8 mouse cellular contexts compared by ENCODE assay signal in genomic region chrX:134404584-134404955, GRCm38 (mm10). TPM values are rescaled to one million over a fixed set of nuclear protein-coding genes. Genes with fewer than 3 reads are reported as not detected.
DNase-seq lines count a peak whose midpoint lies in the region; ATAC-seq and TF ChIP-seq lines count a peak whose summit lies in the region.

No protein-coding gene starts in this region.

- no peaks in the 10 kb centered on the region for H3K27me3 ChIP-seq in heart, adult 2 months (ENCODE audit: control insufficient read depth, insufficient read depth, low read length)
- no peaks in the 10 kb centered on the region for H3K27me3 ChIP-seq in thymus, adult 2 months (ENCODE audit: control insufficient read depth, insufficient read depth, low read length)
- H3K27me3 ChIP-seq in intestine, embryonic 16.5 days (replicated peaks; ENCODE audit: control insufficient read depth, insufficient read depth, low read length) = no peaks in the 10 kb centered on the region

- no peaks in the 10 kb centered on the region for H3K79me2 ChIP-seq in heart, adult 2 months (replicated peaks; ENCODE audit: control insufficient read depth, insufficient read depth, low read length)

- H3K9ac ChIP-seq in heart, adult 2 months (ENCODE audit: low read depth, low read length) = no peak overlapping the region
- H3K9ac ChIP-seq in intestine, embryonic 16.5 days (ENCODE audit: low read depth, low read length) = peak overlapping the region; percentile 25; the same call in 1 of the 2 replicates

- 31% methylated on average over 13 of the region's 14 CpGs for WGBS in heart, adult 2 months
- WGBS in thymus, adult 2 months = 43% methylated on average over 11 of the region's 14 CpGs
- WGBS in intestine, embryonic 16.5 days = 23% methylated on average over 11 of the region's 14 CpGs

- H3K4me3 ChIP-seq in heart, adult 2 months = peak overlapping the region; percentile 22; the same call in 1 of the 2 replicates
- H3K4me3 ChIP-seq in thymus, adult 2 months (ENCODE audit: control insufficient read depth, insufficient read depth, low read length) = peak overlapping the region; percentile 16
- H3K4me3 ChIP-seq in intestine, embryonic 16.5 days (ENCODE audit: low read length) = peak overlapping the region; percentile 41

- peak overlapping the region; percentile 57 for H3K4me2 ChIP-seq in intestine, embryonic 16.5 days (ENCODE audit: low read depth, low read length)

- no peak for TF ChIP-seq CTCF in heart, adult 2 months (IDR thresholded peaks at IDR 0.05)
- no peak for TF ChIP-seq CTCF in thymus, adult 2 months (IDR thresholded peaks at IDR 0.05; ENCODE audit: borderline replicate concordance, control insufficient read depth, extremely low read depth, insufficient read depth, low read length, poor library complexity)

- H3K27ac ChIP-seq in heart, adult 2 months = no peak overlapping the region
- no peak overlapping the region for H3K27ac ChIP-seq in thymus, adult 2 months (ENCODE audit: control insufficient read depth, insufficient read depth, low read length)
- no peak overlapping the region for H3K27ac ChIP-seq in intestine, embryonic 16.5 days (ENCODE audit: low read length)

- TF ChIP-seq POLR2A in heart, adult 2 months (IDR thresholded peaks at IDR 0.05; ENCODE audit: insufficient read depth, low read depth, low read length) = no peak
- TF ChIP-seq POLR2A in thymus, adult 2 months (IDR thresholded peaks at IDR 0.05; ENCODE audit: control insufficient read depth, extremely low read depth, insufficient read depth, low read length, poor library complexity) = no peak

- no peaks in the 10 kb centered on the region for H3K9me3 ChIP-seq in intestine, embryonic 16.5 days (ENCODE audit: control insufficient read depth, low read length)

- peak; percentile 50 for ATAC-seq in intestine, embryonic 16.5 days
- no peak for ATAC-seq in erythroblast, adult 5-6 weeks (replicated peaks; ENCODE audit: low FRiP score, poor library complexity, severe bottlenecking)

- no peak for DNase-seq in heart, adult 2 months
- no peak for DNase-seq in heart, postnatal 25 days (ENCODE audit: low spot score)
- no peak for DNase-seq in thymus, adult 2 months
- DNase-seq in thymus, postnatal 25 days = no peak
- peak; percentile 39 for DNase-seq in neural tube, embryonic 10.5 days (ENCODE audit: extremely low spot score, low spot score)
- no peak for DNase-seq in spleen, postnatal 10 days (ENCODE audit: low spot score in 2 of 2)

- H3K4me1 ChIP-seq in heart, adult 2 months (ENCODE audit: control insufficient read depth, insufficient read depth, low read length) = no peaks in the 10 kb centered on the region
- 0 out of 2 replicates have a peak, but pooled peaks cover 2% of the 10 kb centered on the region for H3K4me1 ChIP-seq in thymus, adult 2 months (replicated peaks; ENCODE audit: control insufficient read depth, insufficient read depth, low read length)
- no peaks in the 10 kb centered on the region for H3K4me1 ChIP-seq in intestine, embryonic 16.5 days (ENCODE audit: control insufficient read depth, insufficient read depth, low read length)

- intact Hi-C loops in heart, adult 2 months (cut with DNase I) = no loop called here
- intact Hi-C loops in heart, postnatal 25 days (cut with DNase I) = no loop called here

- no peaks in the 10 kb centered on the region for H3K36me3 ChIP-seq in heart, adult 2 months (ENCODE audit: control insufficient read depth, insufficient read depth, low read length)
- H3K36me3 ChIP-seq in thymus, adult 2 months (ENCODE audit: control insufficient read depth, insufficient read depth, low read length) = no peaks in the 10 kb centered on the region
- no peaks in the 10 kb centered on the region for H3K36me3 ChIP-seq in intestine, embryonic 16.5 days (ENCODE audit: control insufficient read depth, insufficient read depth, low read length)

- TF ChIP-seq EP300 in heart, adult 2 months (IDR thresholded peaks at IDR 0.05; ENCODE audit: insufficient read depth, low read depth, low read length) = no peak

RNA-seq across cellular contexts. Expression of gene Drp2, which starts 0.2 kb away (rescaled TPM):
- total RNA-seq in heart, adult 2 months (2021) = under 1 TPM; 0.10 to 0.36 TPM
- 0.27 and 0.50 TPM in 2 replicates for polyA plus RNA-seq in heart, adult 2 months (2012; rRNA removed)
- total RNA-seq in heart, postnatal 25 days (2021) = under 1 TPM; 0.08 to 0.39 TPM
- 0.97 and 1.1 TPM in 2 replicates for polyA plus RNA-seq in thymus, adult 2 months (2012; rRNA removed)
- polyA plus RNA-seq in intestine, embryonic 16.5 days (2015; fragmentation: Nextera tagmentation; extraction: Ambion mirVana) = 0.81 and 0.98 TPM in 2 replicates
- total RNA-seq in erythroblast, adult 5-6 weeks (2015; ENCODE audit: low replicate concordance) = 0.21 TPM in 1 of 2 replicates, not detected in the other
- total RNA-seq in erythroblast, adult 5-6 weeks (2017; ENCODE audit: low replicate concordance) = 0.60 and 0.98 TPM in 2 replicates
